Mouse (Mus musculus): ENCODE results near the gene Cd200r1. TPM values are rescaled to one million over a fixed set of nuclear protein-coding genes. Genes with fewer than 3 reads are reported as not detected.

Gene Cd200r1
- 1.6 and 4.0 TPM in 2 replicates for polyA plus RNA-seq (2015; fragmentation: Nextera tagmentation; extraction: Ambion mirVana)

DNA sequence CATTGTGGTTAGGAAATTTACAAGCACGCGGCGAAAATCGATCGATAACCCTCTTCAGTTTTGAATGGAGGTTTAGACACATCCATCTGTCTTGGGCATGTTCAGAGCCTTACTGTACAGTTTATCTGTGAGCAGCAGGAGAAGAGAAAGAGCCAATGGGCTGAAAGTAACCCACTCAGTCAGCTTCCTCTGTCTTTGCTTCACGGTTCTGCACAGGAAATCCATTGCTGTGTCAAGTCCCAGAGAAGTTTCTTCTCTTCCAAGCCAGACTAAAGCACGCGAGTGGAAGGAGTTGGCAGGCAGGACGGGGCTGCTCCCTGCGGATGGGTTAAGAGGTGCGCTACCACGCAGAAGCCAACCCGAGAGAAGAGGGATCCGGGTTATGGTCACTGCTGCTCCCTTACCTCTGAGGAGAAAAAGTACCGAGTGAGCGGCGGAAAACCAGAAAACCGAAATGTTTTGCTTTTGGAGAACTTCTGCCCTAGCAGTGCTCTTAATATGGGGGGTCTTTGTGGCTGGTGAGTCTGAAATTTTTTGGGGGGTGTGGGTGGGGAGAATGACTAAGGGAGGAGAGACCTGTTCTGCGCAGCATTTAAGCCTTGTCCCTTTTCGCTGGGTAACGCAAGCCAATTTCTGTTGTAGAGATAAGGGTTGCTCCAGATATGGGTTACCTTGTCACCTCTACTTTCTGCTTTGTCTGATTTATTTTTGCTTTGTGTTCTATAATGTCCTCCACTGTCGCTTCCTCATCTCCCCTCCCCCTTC, at the start of gene Cd200r1:
TSS of gene Cd200r1 (plus strand) at position 182 of the 765 bp plus-strand sequence.

DNA sequence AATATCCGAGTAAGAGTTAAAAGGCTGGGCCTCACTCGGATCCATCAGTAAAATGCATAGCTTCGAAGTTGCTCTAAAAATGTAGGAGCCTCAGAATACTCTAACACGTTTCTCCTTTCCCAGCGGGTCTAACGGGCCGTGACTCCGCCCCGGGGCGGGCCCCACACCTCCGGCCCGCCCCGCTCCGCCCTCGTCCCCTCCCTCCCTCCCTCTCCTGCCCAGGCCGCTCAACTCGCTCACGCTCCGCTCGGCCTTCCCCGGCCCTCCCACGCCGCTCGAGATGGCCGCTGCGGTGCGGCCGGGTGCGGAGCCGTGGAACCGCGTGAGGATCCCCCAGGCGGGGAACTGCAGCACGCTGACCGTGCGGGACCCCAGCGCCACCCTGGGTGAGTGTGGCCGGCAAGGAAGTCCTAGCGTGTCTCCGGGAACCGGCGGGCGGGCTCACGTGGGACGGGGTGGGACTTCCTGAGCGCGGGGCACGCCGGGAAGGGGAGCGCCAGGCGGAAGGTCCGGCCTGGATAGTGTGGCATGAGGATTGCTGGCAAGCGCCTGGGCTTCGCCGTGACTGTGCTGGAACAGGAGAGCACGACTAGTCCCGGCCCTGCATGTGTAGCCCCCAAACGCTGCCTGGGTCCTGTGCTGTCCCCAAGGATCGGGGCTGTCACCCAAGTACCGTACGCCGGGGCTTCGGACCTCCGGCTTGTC, 41.3 kb upstream of the Cd200r1 start, which contains the start of gene Nepro:
TSS of gene Nepro (plus strand) at position 219 of the 705 bp plus-strand sequence.

DNA sequence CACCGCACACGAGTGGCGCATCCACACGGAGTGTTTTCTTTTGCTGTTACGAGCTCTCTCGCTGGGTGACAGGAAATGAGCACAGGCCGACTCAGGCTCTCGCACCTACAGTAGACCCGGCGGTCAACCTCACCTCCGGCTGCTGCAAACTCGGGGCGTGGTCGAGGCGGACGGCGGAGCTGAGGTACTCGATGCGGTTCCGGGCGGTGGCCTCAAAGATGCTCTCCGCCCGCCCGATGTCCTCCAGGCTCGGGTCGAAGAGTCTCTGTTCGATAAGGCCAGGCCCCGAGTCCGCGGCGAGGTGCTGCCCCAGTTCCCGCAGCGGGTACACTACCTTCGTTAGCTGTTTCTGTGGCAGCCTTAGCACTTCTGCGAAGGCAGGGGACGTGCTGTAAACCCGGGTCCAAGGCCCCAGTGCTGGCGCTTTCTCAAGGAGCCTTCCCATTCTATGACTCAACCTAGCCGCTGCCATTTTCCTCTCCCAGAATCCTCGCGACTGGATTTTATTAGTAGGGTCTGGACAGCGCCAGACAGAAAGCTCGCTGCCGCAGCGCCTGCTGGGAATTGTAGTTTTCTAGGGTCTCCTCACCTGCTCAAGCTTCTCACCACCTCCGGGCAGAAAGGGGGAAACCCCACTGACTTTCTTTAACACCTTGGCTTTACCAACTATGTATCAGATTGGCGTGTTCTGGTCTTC, 19.5 kb upstream of the Cd200r1 start, which contains the start of gene Gtpbp8:
TSS of gene Gtpbp8 (minus strand) at position 498 of the 697 bp plus-strand sequence.

DNA sequence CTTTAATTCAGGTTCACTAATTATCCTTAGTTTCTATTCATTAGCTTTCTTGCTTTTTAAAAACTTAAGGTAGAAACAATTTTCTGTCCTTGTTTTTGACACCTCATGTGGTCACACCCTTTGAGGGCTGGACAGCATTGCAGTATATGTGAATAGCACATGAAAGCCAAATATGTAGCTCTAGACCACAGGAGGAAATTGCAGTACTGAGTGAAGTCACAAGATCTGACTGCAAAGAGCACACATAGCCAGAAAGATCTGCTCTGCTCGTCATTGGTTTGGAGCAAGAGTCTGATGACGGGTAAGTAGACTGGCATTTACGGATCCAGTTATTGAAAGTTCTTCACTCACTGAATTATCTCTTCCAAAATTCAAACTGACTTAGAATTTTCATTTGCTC, 46.0 kb downstream of the Cd200r1 start, which contains the start of gene Cd200r4:
TSS of gene Cd200r4 (plus strand) at position 190 of the 400 bp plus-strand sequence.

Other genes with a start within 250 kb of the Cd200r1 start
- gene Boc, start 206.8 kb upstream of the Cd200r1 start, polyA plus RNA-seq (2015; fragmentation: Nextera tagmentation; extraction: Ambion mirVana), result 19.1 and 23.6 TPM in 2 replicates
- gene Nepro, start 41.4 kb upstream of the Cd200r1 start, polyA plus RNA-seq (2015; fragmentation: Nextera tagmentation; extraction: Ambion mirVana), result 4.5 and 5.1 TPM in 2 replicates
- gene Gtpbp8, start 19.4 kb upstream of the Cd200r1 start, polyA plus RNA-seq (2015; fragmentation: Nextera tagmentation; extraction: Ambion mirVana), result 18.2 and 24.8 TPM in 2 replicates
- 0.12 and 0.64 TPM in 2 replicates for gene Cd200r4, start 46.0 kb downstream of the Cd200r1 start, polyA plus RNA-seq (2015; fragmentation: Nextera tagmentation; extraction: Ambion mirVana)
- 0.15 TPM in 1 of 2 replicates, not detected in the other for gene Cd200r2, start 101.4 kb downstream of the Cd200r1 start, polyA plus RNA-seq (2015; fragmentation: Nextera tagmentation; extraction: Ambion mirVana)
- 5.1 and 6.8 TPM in 2 replicates for gene Cd200r3, start 177.9 kb downstream of the Cd200r1 start, polyA plus RNA-seq (2015; fragmentation: Nextera tagmentation; extraction: Ambion mirVana)

All from urinary bladder, postnatal 0 days (tissue).